Mouse (Mus musculus): ENCODE measurements around the gene Ext2.

Ext2 gene

DNA sequence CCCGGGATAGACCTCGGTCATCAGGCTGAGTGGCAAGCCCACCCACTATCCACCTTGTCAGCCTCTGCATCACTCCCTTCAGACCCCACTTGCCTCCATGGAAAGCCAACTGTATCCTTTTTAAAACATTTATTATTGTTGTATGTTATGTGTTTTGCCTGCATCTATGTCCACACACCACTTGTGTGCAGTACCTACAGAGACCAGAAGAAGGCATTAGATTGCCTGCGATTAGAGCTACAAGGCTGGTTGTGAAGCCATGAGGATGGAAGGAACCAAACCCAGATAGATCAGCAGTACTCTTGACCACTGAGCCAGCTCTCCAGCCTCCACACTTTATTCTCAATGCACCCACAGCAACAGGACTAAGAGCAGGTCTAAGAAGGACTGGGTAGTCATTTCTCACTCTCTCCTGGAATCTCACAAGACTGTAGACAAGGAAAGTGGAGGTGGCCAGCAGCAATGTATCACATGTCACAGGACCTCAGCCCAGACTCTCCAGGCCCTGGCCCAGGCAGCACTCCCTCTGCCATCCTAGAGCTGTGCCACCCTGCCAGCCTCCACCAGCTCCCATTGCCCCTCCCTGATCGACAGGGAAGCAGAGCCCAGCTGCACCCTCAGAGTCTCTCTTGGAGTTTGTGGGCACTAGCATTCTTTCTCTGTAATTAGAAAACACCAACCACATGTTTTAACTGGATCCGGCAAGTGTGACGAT is 15.7 kb downstream of the Ext2 start:
- DNase-seq (ENCODE audit: low read depth) = no peak

DNA sequence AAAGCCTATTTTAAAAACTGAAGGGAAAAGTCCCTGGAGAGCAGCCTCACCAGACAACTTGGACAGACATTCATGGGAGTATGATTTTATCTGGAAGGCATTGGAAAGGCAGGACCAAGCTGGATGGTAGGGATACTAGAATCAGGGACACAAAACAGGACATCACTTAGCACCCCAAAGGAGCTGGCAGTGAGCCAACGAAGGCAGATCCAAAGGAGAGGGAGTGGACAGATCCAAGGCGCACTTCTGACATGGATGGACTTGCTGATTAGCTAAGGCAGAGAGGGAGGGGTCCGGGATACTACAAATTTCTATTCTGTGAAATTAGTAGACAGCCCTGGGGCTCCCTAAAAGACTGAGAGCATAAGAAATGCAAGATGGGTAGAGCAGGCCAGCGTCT is 16.8 kb downstream of the Ext2 start:
- no peak for DNase-seq (ENCODE audit: low read depth)

DNA sequence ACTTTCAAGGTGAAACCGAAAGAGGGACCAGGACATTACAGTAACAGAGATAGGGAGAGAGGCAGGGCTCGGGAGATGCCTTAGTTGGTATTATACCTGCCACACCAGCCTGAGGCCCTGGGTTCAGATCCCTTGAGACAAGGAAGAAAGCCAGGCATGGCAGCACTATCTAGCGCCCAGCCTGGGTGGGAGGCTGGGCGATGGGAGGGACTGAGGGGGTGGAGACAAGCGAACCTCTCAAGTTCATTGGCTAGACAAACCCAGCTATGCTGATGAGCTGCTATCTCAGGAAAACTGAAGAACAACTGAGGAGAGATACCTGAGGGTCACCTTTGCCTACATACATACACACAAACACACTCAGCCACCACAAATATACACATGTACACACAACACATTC is 17.3 kb downstream of the Ext2 start:
- DNase-seq (ENCODE audit: low read depth) = no peak

DNA sequence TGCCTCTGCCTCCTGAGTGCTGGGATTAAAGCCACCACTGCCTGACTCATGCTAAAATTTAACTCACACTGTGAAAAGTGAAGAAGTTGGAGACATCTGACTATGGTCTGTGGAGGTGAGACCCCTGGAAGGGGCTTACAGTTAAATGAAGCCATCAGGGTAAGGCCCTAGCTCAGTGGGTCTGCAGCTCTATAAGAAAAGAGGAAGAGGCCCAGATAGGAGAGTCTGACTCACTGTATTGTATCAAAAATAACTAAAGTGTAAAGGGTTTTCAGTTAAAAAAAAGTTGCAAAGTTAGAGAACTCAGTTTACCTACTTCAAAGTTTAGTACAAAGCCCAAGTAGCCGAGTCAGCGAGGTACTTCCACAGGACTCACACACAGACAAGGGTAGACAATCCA is 19.4 kb downstream of the Ext2 start:
- DNase-seq (ENCODE audit: low read depth) = no peak

DNA sequence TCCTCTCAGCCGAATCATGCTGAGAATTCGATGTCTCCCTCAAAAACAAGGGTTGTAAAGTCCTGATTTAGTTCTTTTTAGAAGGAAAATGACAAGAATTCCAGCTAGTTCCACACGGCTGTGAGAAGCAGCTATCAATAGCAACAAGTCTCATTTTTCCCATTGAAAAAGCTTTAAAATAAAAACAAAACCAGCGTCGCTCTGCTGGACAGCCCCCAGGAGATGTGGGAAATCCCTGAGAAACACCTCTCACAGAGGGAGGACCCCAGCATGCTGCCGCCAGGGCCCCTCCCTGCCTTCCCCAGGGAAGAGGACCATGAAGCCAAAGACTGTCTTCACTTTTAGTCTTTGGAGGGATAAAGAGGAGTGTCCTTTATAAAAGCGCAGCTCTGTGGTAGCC is 21.3 kb downstream of the Ext2 start:
- no peak for DNase-seq (ENCODE audit: low read depth)

DNA sequence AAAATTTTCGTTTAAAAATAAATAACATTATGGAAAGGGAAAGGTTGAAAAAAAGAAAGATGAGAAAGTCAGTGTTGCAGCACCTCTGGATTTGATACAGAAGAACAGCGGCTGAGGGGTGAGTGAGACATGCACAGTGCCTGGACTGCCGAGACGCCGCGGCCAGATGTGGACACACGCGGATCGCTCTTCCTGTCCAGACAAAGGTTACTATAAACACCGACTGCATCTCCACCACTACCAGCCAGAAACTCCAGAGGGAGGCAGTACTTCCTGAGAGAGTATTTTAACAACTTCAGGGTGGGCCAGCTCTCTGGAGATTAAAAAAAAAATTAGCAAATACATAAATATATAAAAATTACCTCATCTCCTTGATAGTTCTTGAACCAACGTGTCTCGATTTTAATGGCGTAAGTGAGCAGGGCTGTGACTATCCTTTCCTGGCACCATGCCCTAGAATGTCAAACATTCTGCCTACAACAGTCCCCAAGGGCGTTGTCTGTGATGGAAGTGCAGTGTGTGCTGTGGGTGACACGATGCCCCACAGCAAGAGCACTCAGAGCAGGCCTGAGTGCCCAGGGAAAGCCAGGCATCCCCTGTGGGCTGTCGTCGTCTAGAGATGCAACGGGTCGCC is 25.1 kb downstream of the Ext2 start:
- DNase-seq (ENCODE audit: low read depth) = no peak

DNA sequence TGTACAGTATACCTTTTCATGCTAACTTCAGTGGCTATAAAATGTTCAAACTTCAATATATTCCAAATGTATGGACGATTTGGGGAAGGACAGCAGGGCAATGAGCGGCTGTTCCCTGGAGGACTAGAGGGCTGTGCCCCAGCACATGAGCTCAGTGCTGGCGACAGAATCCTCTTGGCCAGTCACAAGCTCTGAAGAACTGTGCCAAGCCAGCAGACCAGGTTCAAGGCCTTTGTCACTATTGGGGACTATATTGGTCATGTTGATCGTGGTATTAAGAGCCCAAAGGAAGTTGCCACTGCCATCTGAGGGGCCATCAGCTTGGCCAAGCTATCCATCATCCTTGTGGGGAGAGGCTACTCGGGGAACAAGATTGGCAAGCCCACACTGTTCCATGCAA is 28.0 kb downstream of the Ext2 start:
- no peak for DNase-seq (ENCODE audit: low read depth)

DNA sequence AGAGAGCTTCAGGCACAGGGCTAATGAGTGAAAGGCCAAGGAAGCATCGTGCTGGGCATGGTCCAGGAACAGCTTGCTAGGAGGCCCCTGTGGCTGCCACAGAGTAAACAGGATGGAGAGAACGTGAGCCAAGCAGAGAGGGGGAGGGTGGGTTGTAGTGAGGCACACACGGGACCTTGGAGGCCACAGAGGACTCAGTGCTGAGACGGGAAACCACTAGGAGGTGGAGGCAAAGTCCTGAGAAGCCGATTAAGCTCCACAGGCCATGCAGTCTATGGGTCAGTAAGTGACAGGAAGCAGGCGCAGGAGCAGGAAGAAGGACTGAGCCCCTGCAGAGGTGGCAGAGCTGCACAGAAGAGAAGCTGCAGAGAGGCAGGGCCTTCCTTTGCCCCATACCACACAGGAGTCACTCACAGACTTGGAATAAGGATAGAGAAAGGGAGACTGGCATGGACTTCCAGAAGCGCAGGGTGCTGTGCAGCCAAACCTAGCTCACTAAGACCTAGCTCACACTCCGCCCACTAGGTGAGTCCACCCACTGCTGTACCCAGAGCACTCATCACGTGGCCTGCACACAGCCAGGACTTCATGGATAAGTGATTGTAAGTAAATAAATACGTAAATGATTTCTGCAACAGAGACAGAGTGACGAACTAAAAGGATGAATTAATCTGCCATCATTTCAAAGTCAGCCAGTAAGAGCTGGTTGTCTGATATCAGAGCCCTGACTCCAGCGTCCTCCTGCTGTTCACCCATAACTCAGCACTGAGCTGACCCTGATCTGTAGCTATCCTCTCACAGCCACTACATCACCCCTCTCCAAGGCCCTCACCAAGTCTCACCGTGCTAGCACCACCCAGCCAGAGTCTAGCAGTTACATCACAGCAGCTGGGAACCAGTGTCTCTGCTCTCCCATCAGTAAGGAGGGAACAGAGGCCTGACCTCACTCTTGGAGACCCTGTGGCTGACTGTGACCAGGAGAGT is 30.6 kb downstream of the Ext2 start:
- DNase-seq (ENCODE audit: low read depth) = peak; percentile 65

DNA sequence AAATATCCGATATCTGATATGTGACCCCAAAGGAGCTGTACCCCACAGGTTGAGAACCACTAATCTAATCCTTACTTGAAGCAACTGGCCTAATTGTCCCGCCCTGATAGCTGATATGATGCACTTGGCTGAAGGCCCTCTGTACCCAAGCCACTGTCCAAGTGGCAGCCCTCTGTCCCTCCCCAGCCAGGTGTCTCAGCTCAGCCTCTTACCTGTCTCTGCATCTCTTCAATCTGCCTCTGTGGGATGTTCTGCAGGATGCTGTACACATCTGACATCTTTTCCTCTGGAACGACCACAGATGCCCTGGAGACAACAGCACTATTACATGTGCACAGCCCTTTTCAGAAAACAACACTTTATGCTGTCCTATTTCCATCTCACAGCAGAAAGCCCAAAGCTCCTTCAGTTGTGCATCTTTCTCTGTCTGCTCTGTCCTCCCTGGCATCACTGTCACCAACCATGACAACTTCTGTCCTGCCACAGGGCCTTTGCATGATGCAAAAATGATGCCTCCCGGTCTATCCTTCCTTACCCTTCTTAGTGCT is 31.5 kb downstream of the Ext2 start:
- DNase-seq (ENCODE audit: low read depth) = no peak

DNA sequence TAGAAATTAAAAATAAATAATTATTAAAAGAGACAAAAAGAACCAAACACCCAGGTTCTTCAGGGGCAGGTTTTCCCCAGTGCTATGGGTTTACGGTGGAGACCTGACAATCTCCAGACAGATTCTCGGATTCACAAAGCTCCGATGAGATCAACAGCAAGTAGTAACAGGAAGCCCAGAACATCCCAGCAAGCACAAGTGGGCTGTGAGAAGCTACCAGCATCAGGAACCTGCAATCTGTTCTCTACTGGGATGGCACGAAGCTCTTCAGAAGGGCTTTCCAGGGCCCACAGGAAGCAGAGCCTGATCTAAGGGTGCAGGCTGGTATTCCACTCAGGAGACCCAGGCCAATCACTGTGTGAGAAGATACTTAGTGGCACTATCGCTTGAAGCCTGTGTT is 33.8 kb downstream of the Ext2 start:
- no peak for DNase-seq (ENCODE audit: low read depth)

DNA sequence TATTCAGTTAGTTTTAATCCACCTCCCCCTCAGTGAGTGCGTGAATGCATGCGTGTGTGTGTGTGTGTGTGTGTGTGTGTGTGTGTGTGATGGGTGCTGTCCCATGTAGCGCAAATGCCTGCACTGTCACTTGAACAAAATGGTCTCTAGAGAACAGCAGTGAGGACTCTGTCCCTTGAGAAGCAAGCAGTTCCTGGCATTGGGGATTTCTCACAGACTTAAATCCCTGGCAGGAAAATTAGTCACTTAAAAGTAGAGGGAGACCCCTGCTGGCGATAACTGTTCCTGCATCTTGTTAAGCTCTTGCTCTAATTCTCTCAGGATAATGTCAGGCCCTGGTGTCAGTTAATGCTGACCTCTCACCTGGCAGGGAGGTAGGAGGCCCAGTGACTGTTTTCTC is 36.2 kb downstream of the Ext2 start:
- no peak for DNase-seq (ENCODE audit: low read depth)

DNA sequence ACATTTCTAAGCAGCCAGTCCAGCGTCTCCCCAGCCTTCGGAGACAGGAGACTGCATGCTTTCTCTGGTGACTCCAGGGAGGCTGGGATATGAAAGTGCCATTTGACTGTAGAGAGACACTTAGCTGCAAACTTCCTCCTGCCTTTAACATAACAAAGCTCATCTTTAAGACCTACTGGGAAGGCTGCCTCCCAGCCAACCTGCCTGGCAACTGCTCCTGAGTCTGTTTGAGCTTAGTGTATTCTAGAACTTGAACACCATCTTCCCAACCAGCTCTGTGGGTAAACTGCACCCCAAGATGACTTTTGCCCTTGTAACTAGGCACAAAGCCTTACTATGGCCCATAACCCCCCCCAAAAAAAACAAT is 37.0 kb downstream of the Ext2 start:
- no peak for DNase-seq (ENCODE audit: low read depth)

DNA sequence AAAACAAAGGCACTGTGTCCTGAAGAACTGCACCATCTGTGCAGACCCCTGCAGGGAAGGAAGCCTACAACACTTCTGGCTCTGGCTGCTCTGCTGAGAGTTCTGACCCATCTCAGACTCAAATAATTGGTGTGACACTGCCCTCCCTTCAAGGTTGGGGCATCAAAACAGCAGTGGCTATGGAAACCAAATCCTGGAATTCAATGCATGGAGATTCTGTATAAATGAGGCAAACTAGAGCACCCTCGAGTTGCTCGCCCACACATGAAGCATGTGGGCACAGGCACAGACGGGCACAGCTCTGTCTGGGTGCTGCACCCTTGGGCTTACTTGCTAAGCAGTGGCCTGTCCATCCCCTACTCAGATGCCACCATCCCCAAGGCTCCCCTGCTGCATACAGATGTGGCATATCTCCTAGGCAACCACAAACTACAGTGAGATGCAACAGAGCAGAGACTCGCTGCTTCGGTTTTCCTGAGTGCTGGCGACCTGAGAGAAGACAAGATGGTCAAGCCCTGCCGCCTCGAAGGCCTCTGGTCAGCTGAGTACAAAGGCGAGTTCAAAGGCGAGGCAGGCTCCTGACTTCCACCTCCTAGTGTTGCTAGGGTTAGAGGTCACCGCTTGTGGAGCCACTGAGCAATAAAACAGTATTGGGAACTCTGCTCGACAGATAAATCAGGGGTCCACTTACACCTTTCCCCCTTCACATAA is 37.5 kb downstream of the Ext2 start:
- DNase-seq (ENCODE audit: low read depth) = no peak

DNA sequence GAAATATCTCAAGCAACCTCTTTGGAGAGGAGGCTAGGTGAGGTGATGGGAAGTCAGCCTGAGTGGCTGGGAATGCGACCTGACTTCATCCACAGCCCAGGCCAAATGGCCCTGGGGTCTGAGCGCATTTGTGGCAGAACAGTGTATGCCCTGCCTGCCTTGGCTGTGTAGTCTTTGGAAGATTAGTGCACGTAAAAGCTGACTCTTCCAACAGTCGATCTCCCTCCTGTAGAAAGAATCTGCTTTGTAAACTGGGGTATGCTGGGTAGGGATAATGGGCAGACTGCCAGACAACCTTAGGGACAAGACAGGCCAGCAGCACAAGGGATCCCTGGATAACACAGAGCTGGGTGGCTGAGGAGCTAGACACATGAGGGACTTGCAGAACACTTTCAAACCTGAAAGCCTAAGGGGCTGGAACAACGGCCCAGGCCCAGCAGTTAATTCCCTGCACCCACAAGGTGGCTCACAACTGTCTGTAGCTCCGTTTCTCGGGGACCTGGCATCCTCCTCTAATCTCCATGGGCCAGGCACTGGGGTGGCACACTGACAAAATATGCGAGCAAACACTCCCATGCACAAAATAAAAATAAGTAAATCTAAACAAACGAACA is 38.3 kb downstream of the Ext2 start:
- no peak for DNase-seq (ENCODE audit: low read depth)

DNA sequence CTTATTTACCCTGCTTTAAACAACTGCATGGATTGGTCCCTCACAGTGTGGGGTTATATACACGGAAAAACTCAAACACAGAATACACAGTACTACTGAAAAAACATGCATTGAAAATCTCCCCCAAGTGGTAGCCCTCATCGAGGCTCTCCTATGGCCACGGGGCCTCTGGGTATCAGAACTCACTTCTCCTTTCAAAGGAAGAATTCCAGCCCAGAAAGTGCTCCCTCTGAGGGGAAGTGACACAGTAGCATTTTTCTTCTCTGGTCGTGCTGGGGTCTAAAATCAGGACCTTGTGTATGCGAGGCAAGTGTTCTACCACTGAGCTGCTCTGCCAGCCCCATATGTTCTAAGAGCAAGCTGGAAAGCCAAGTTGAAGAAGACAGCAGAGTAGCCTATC is 39.7 kb downstream of the Ext2 start:
- no peak for DNase-seq (ENCODE audit: low read depth)

DNA sequence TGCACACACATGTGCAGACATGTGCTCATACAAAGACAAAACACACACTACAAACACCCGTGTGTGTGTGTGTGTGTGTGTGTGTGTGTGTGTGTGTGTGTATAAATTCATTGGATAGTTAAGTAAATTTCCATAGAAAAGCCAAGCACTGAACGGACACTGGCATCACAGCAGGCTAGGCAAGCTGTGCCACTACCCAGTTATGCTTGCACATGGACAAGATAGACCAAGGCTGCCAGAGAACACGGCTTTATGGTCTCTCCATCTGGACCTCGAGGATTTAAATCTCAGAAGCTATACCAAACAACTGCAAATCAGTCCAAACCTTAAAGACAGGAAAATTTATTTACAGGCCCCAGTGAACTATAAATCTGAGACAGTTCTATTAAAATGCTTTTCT is 40.2 kb downstream of the Ext2 start:
- DNase-seq (ENCODE audit: low read depth) = no peak

DNA sequence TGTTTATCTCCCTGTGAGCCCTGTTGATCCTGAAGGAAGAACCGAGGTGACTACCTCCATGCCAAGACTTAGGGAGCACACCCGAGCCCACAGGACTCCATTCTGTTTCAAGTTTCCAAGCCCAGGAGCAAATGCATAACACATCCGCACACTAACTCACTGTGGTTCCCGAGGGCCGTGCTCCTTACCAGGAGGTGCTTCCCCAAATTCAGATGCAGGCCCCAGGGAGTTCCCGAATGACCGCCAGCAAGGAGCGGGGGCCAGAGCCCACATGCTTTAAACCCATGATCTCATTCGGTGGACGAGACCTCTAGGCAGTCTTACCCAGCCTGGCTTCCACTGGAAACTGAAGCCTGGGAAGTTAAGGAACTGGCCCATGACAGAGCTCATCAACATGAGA is 41.8 kb downstream of the Ext2 start:
- no peak for DNase-seq (ENCODE audit: low read depth)

DNA sequence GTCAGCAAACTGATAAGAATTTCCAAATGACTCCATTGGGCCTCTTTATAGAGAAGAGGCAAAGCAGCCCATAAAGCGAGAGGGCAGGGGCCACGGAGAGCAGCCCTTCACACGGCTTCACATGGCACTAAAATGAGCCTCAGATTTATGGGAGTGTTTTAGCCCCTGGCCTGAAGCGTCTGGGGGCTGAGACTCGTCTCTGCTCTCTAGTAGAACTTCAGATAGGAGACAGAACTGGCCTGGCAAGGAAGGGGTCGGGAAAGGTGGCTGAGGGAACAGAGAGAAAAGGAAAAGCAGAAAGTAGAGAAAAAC is 42.5 kb downstream of the Ext2 start:
- DNase-seq (ENCODE audit: low read depth) = no peak

DNA sequence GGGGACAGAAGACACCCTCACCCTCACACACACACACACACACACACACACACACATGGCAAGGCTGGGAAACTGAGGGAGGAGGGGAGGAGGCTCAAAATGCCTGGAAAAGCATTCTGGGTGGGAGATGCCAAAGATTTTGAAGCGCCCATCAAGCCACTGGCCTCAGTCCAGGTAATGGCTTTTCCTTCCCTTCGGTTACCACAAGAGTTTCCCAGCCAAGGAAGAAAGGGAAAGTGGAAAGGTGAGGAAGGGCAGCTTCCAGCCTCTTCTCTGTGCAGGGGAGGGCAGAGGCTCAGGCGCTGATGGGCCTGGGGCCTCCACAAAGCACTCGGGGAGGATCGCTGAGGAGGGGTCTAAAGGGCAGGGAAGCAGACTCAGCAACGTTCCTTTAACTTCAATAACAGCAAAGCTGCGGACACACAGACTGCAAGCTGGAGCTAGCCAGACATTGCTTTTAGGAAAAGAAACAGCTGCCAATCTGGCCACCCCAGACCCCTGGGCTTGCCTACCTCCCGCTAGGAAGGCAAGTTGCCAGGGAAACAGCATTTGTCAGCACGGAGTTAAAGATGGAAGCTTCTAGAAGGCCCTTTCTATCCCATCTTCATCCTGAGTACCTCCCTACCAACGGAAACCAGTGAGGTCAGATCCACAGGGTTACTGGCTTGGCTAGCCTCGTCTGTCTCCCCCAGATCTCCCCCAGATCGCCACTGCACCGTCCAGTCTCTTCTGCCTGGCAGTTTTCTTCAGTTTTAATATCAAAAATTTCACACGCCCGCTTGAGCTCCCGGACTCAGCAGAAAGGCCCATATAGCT is 43.1 kb downstream of the Ext2 start:
- no peak for DNase-seq (ENCODE audit: low read depth)

DNA sequence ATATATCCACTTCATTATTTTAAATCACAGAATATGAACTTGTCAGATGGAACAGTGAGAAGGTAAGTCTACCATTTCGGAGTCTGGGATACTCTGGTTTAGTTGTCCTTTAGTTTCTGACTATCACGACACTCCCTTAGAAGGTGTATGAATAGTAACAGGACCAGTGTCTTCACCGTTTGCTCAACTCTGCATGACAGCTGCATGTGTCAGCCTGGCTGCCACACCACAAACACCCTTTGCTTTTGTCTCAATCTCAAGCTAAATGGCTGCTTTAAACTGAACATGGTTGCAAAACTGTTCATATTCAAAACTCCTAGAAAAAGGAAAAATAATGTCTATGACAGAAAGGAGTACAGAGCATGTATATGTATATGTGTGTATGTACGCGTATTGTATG is 43.8 kb downstream of the Ext2 start:
- no peak for DNase-seq (ENCODE audit: low read depth)

DNA sequence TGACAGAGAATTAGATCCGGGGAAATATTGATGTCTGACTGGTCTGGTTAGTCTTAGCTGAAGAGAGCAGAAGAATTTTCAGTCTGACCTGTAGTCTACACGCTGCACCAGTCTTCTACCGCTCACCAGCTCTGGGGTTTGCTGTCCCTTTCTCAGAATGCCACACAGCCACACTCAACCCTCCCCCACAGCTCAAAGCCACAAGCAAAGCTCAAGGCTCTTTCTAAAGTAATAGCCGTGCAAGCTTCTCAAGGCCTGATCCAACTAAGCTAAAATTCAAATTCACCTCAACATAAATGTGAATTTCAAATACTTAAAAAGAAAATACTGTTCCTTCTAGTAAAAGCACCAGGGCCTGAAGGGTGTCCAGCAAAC is 45.3 kb downstream of the Ext2 start:
- no peak for DNase-seq (ENCODE audit: low read depth)

Data from fibroblast of lung, adult 2 months (primary cell).